Mouse (Mus musculus): Measurements from ENCODE around the gene Ripk1.

Ripk1 gene

GRCm38 (mm10) chr13:34002058-34003006 lies at the start of gene Ripk1, which contains the start of gene Serpinb6a:
Ripk1 (plus strand) TSS chr13:34002363.
Serpinb6a (minus strand) TSS chr13:34002794.
- peak; percentile 84 to 91 for DNase-seq (ENCODE audit: low spot score in 2 of 2)

- DNase-seq (ENCODE audit: low spot score in 2 of 2): no peak
Measured at GRCm38 (mm10) chr13:33952947-33953346, 49.2 kb upstream of the Ripk1 start.

- no peak for DNase-seq (ENCODE audit: low spot score in 2 of 2)
Measured at GRCm38 (mm10) chr13:33956571-33957421, 45.4 kb upstream of the Ripk1 start.

- no peak for DNase-seq (ENCODE audit: low spot score in 2 of 2)
Measured at GRCm38 (mm10) chr13:33959771-33960170, 42.4 kb upstream of the Ripk1 start.

- DNase-seq (ENCODE audit: low spot score in 2 of 2): peak; percentile 54 to 77
Measured at GRCm38 (mm10) chr13:33964206-33965046, 37.7 kb upstream of the Ripk1 start, which contains the start of gene Nqo2. Nqo2 (plus strand) TSS chr13:33964687.

- DNase-seq (ENCODE audit: low spot score in 2 of 2): peak in 1 of 2 experiments; percentile 7
Measured at GRCm38 (mm10) chr13:33965056-33966024, 36.8 kb upstream of the Ripk1 start.

- DNase-seq (ENCODE audit: low spot score in 2 of 2): no peak
Measured at GRCm38 (mm10) chr13:33966025-33966412, 36.1 kb upstream of the Ripk1 start.

GRCm38 (mm10) chr13:33966574-33966973 lies 35.6 kb upstream of the Ripk1 start:
- DNase-seq (ENCODE audit: low spot score in 2 of 2): no peak

- no peak for DNase-seq (ENCODE audit: low spot score in 2 of 2)
Measured at GRCm38 (mm10) chr13:33989625-33990024, 12.5 kb upstream of the Ripk1 start.

GRCm38 (mm10) chr13:33995197-33995596 lies 7.0 kb upstream of the Ripk1 start:
- DNase-seq (ENCODE audit: low spot score in 2 of 2): peak; percentile 39 to 53

GRCm38 (mm10) chr13:34003058-34003457 lies 895 bp downstream of the Ripk1 start:
- DNase-seq (ENCODE audit: low spot score in 2 of 2): no peak

GRCm38 (mm10) chr13:34007234-34007633 lies 5.1 kb downstream of the Ripk1 start:
- no peak for DNase-seq (ENCODE audit: low spot score in 2 of 2)

GRCm38 (mm10) chr13:34016927-34017569 lies 14.9 kb downstream of the Ripk1 start:
- no peak for DNase-seq (ENCODE audit: low spot score in 2 of 2)

- no peak for DNase-seq (ENCODE audit: low spot score in 2 of 2)
Measured at GRCm38 (mm10) chr13:34018521-34018920, 16.4 kb downstream of the Ripk1 start.

GRCm38 (mm10) chr13:34021998-34022397 lies 19.8 kb downstream of the Ripk1 start:
- no peak for DNase-seq (ENCODE audit: low spot score in 2 of 2)

- DNase-seq (ENCODE audit: low spot score in 2 of 2): no peak
Measured at GRCm38 (mm10) chr13:34032041-34032440, 29.9 kb downstream of the Ripk1 start.

GRCm38 (mm10) chr13:34035424-34035823 lies 33.3 kb downstream of the Ripk1 start:
- DNase-seq (ENCODE audit: low spot score in 2 of 2): no peak

- DNase-seq (ENCODE audit: low spot score in 2 of 2): no peak
Measured at GRCm38 (mm10) chr13:34036726-34037125, 34.6 kb downstream of the Ripk1 start.

All from urinary bladder, adult 18-20 months (tissue).